Mouse (Mus musculus): ENCODE results near the gene Homer1.
A peak's percentile ranks its signal among the peaks of the same experiment; 100 is the strongest.

DNA sequence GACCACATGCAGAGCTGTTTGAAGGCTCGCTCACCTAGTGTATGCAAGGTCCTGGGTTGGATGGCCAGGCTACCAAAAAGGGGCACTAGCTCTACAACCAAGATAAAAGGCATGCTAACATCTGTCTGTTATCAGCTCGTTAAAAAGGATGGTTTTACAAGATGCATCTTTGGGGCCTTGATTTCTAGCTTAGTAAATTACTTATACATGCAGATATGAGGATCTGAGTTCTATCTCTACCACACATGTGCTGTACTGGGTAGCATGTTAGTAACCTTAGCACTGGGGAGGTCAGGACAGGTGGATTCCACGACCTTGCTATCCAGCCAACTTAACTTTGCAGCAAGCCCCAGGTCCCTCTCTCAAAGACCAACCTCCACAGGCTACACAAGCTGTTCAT lies 46.4 kb downstream of the Homer1 start:
- no peak for TF ChIP-seq CTCF (IDR thresholded peaks at IDR 0.05; ENCODE audit: low read depth)
- peak; percentile 90 for TF ChIP-seq EP300 (IDR thresholded peaks at IDR 0.05; ENCODE audit: low read depth)

All from liver, embryonic 14.5 days (tissue).